Mouse (Mus musculus) urinary bladder, adult 2 months (tissue): ENCODE measurements around the gene Glb1l3. TPM values are rescaled to one million over a fixed set of nuclear protein-coding genes. Genes with fewer than 3 reads are reported as not detected.
A peak's percentile ranks its signal among the peaks of the same experiment; 100 is the strongest.
"Not testable (repeated sequence)": the region's sequence is repeated elsewhere in the genome, so short reads cannot be mapped to it uniquely, and the experiment has no call there.

Experiments used
- DNase-seq: peaks from one replicate; pipeline ENCODE4 v3.0.0; 2022; ENCODE audit warnings: low spot score
- polyA plus RNA-seq: library from polyadenylated mRNA; depleted of rRNA; stranded (reverse); fragments of >200 nt; gene quantifications from 2 replicates; pipeline ENCODE4 v1.2.3, GENCODE M21; 2012; rRNA removed

The Glb1l3 gene
- polyA plus RNA-seq: 0.17 and 0.41 TPM in 2 replicates

GRCm38 (mm10) chr9:26860751-26861150 lies at the start of gene Glb1l3:
Gene Glb1l3 (minus strand): TSS chr9:26860890.
- DNase-seq: no peak

- DNase-seq: not testable (repeated sequence)
These were observed 9.2 kb upstream of the Glb1l3 start for GRCm38 (mm10) chr9:26869856-26870255.

- DNase-seq: no peak
These were observed 29.6 kb downstream of the Glb1l3 start for GRCm38 (mm10) chr9:26831089-26831488.

GRCm38 (mm10) chr9:26819942-26820341 lies 40.7 kb downstream of the Glb1l3 start:
- DNase-seq: no peak

- DNase-seq: no peak
These were observed 52.0 kb downstream of the Glb1l3 start for GRCm38 (mm10) chr9:26808735-26809134.

GRCm38 (mm10) chr9:26805935-26806666 lies 54.6 kb downstream of the Glb1l3 start, which contains the start of gene Glb1l2:
Gene Glb1l2 (minus strand): TSS chr9:26806468.
- DNase-seq: peak; percentile 84

- DNase-seq: no peak
These were observed 56.4 kb downstream of the Glb1l3 start for GRCm38 (mm10) chr9:26804321-26804720.

DNA sequence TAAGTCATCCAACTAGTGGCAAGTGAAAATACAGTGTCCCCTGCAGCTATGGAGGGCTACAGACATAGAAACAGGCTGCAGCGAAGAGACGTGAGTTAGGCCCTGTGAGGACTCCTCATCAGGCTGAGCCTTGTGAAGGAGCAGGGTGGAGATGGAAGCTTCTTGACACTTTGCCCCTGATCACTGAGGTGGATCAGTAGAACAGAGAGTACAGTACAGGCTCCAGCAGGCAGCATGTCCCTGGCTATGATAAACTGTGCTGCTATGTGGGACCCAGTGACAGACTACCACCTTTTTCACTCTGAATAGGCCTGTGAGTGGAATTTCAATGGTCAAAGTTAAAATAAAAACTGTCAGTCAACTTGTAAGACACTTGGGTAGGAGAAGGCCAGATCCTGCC lies 60.3 kb downstream of the Glb1l3 start:
- no peak for DNase-seq

DNA sequence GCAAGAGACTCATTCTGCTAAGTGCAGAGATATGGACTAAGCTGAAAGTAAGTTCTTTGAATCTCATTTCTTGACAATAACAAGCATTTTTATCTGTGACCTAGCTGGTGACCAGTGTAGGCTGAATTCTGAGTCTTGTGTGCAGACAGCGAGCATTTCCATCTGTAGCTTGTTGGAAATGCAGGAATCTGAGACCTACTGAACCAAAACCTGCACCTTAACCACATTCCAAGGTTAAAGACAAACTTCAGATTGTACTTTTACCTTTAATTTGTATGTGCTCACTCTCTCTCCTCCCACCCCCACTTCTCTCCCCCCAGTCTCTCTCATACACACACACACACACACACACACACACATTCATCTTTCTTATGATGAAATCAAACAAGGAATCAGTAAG lies 62.0 kb downstream of the Glb1l3 start:
- no peak for DNase-seq

- no peak for DNase-seq
These were observed 62.5 kb downstream of the Glb1l3 start for GRCm38 (mm10) chr9:26798205-26798604.

DNA sequence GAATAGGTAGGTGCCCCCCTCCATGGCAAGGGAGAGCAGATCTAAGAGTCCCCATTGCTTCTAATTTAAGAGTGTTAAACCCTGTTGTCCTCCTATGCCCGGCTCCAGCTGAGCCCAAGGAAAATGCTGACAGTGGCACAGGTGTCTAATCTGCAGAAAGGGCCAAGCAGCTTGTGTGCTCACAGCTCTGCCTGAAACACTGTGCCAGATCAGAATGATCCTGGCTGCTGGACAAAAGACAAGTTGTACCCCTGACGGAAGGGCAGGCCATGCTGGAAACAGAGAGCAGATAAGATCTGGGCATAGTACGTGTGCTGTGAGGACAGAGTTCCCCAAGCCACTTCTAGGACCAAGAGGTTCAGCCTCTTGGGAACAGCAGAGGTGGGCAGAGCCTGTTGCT lies 67.9 kb downstream of the Glb1l3 start:
- no peak for DNase-seq

- DNase-seq: no peak
These were observed 77.2 kb downstream of the Glb1l3 start for GRCm38 (mm10) chr9:26783414-26783975.

- DNase-seq: no peak
These were observed 82.3 kb downstream of the Glb1l3 start for GRCm38 (mm10) chr9:26778421-26778820.

GRCm38 (mm10) chr9:26776122-26776902 lies 84.4 kb downstream of the Glb1l3 start:
- no peak for DNase-seq

DNA sequence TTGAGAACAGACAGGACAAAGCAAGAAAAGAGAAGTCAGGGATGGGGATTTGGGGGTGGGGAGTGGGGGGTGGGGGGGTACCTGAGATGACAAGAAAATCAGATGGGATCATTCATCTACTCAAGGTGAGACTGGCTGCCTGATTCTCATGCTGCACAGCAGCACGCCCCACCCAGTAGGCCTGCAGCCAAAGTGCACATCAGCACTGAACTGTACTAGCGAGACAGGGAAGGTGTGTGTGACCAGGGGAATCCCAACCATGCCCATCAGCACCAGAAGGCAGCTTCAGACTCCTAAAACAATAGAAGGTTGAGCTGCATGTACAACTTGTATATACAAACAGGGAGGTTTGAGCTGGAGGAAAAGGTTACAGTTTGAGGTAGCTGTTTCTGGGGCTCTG lies 85.0 kb downstream of the Glb1l3 start:
- DNase-seq: no peak

- DNase-seq: no peak
These were observed 92.5 kb downstream of the Glb1l3 start for GRCm38 (mm10) chr9:26768181-26768580.

Other genes with a start within 250 kb of the Glb1l3 start
- gene B3gat1, start 127.2 kb downstream of the Glb1l3 start, polyA plus RNA-seq: 0.03 TPM in 1 of 2 replicates, not detected in the other
- gene Glb1l2, start 54.4 kb downstream of the Glb1l3 start, polyA plus RNA-seq: 33.1 and 48.0 TPM in 2 replicates
- 0.13 and 0.21 TPM in 2 replicates for gene Gm1110, start 62.2 kb upstream of the Glb1l3 start, polyA plus RNA-seq
- gene Acad8, start 138.7 kb upstream of the Glb1l3 start, polyA plus RNA-seq: 37.3 and 49.8 TPM in 2 replicates
- gene Thyn1, start 138.8 kb upstream of the Glb1l3 start, polyA plus RNA-seq: 40.8 and 50.3 TPM in 2 replicates
- gene Vps26b, start 169.2 kb upstream of the Glb1l3 start, polyA plus RNA-seq: 35.0 and 38.6 TPM in 2 replicates
- gene Ncapd3, start 169.3 kb upstream of the Glb1l3 start, polyA plus RNA-seq: 21.3 and 30.1 TPM in 2 replicates